Mouse (Mus musculus): ENCODE data around the gene Cyb5r4.
A peak's percentile ranks its signal among the peaks of the same experiment; 100 is the strongest.
"Not testable (repeated sequence)": the region's sequence is repeated elsewhere in the genome, so short reads cannot be mapped to it uniquely, and the experiment has no call there.

Cyb5r4 gene

GRCm38 (mm10) chr9:87025764-87026163, 4.0 kb downstream of the Cyb5r4 start:
- peak; percentile 41 for DNase-seq (ENCODE audit: low spot score)

- peak; percentile 53 for DNase-seq (ENCODE audit: low spot score)
Measured at GRCm38 (mm10) chr9:87027423-87028084, 5.7 kb downstream of the Cyb5r4 start.

- no peak for DNase-seq (ENCODE audit: low spot score)
Measured at GRCm38 (mm10) chr9:87032196-87032595, 10.4 kb downstream of the Cyb5r4 start.

- no peak for DNase-seq (ENCODE audit: low spot score)
Measured at GRCm38 (mm10) chr9:87034831-87035580, 13.2 kb downstream of the Cyb5r4 start.

GRCm38 (mm10) chr9:87049425-87049824, 27.6 kb downstream of the Cyb5r4 start:
- no peak for DNase-seq (ENCODE audit: low spot score)

GRCm38 (mm10) chr9:87055547-87056235, 33.9 kb downstream of the Cyb5r4 start:
- DNase-seq (ENCODE audit: low spot score), result no peak

- no peak for DNase-seq (ENCODE audit: low spot score)
Measured at GRCm38 (mm10) chr9:87062337-87062736, 40.5 kb downstream of the Cyb5r4 start.

- no peak for DNase-seq (ENCODE audit: low spot score)
Measured at GRCm38 (mm10) chr9:87068160-87068559, 46.3 kb downstream of the Cyb5r4 start.

- DNase-seq (ENCODE audit: low spot score), result not testable (repeated sequence)
Measured at GRCm38 (mm10) chr9:87071566-87071965, 49.8 kb downstream of the Cyb5r4 start.

- no peak for DNase-seq (ENCODE audit: low spot score)
Measured at GRCm38 (mm10) chr9:87077919-87078318, 56.1 kb downstream of the Cyb5r4 start.

- no peak for DNase-seq (ENCODE audit: low spot score)
Measured at GRCm38 (mm10) chr9:87079511-87079910, 57.7 kb downstream of the Cyb5r4 start.

GRCm38 (mm10) chr9:87086991-87087390, 65.2 kb downstream of the Cyb5r4 start:
- DNase-seq (ENCODE audit: low spot score), result no peak

GRCm38 (mm10) chr9:87097989-87098388, 76.2 kb downstream of the Cyb5r4 start:
- peak; percentile 4 for DNase-seq (ENCODE audit: low spot score)

- no peak for DNase-seq (ENCODE audit: low spot score)
Measured at GRCm38 (mm10) chr9:87115019-87115418, 93.2 kb downstream of the Cyb5r4 start.

- DNase-seq (ENCODE audit: low spot score), result no peak
Measured at GRCm38 (mm10) chr9:87115456-87115931, 93.7 kb downstream of the Cyb5r4 start.

GRCm38 (mm10) chr9:87115978-87116377, 94.2 kb downstream of the Cyb5r4 start:
- DNase-seq (ENCODE audit: low spot score), result no peak

GRCm38 (mm10) chr9:87118996-87119395, 97.2 kb downstream of the Cyb5r4 start:
- DNase-seq (ENCODE audit: low spot score), result no peak

GRCm38 (mm10) chr9:87121956-87122493, 100.2 kb downstream of the Cyb5r4 start:
- DNase-seq (ENCODE audit: low spot score), result no peak

GRCm38 (mm10) chr9:87127046-87127445, 105.2 kb downstream of the Cyb5r4 start:
- not testable (repeated sequence) for DNase-seq (ENCODE audit: low spot score)
